Mouse (Mus musculus) heart, adult 18-20 months (tissue): Measurements from ENCODE around the gene Rasd2. TPM values are rescaled to one million over a fixed set of nuclear protein-coding genes. Genes with fewer than 3 reads are reported as not detected.
A peak's percentile ranks its signal among the peaks of the same experiment; 100 is the strongest.

Experiments
- DNase-seq, 2 experiments: peaks; one replicate each; pipeline ENCODE4 v3.0.0; 2021 to 2022; ENCODE audit warnings: mixed read lengths in 1 of 2
- total RNA-seq, 2 experiments: library from RNA; stranded (reverse); gene quantifications; 2 replicates each; pipeline ENCODE4 v1.2.3; 2021

Gene Rasd2
- total RNA-seq, 2 experiments from 2014 or later, result 5.4 to 6.1 TPM

- peak; percentile 35 to 38 for DNase-seq
Observed at GRCm38 (mm10) chr8:75219877-75220738, 6.4 kb downstream of the Rasd2 start.

DNA sequence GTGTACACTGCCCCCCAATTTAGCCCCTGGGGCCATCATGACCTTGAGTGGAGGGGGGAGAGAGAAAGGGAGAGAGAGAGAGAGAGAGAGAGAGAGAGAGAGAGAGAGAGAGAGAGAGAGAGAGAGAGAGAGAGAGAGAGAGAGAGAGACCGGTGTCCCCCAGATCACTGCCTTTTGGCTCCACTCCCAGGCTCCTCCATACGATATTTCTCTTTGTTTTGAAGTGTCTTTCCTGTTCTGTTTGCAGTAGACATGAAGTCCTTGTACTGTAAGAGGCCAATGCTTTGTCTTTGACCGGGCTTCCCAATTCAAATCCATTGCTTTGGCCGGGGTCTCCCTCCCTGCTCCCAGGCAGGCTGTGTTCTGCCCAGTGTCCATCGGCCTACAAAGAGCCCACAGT lies 8.9 kb downstream of the Rasd2 start:
- DNase-seq, result no peak

- DNase-seq, result no peak
Observed at GRCm38 (mm10) chr8:75226773-75227172, 13.0 kb downstream of the Rasd2 start.

DNA sequence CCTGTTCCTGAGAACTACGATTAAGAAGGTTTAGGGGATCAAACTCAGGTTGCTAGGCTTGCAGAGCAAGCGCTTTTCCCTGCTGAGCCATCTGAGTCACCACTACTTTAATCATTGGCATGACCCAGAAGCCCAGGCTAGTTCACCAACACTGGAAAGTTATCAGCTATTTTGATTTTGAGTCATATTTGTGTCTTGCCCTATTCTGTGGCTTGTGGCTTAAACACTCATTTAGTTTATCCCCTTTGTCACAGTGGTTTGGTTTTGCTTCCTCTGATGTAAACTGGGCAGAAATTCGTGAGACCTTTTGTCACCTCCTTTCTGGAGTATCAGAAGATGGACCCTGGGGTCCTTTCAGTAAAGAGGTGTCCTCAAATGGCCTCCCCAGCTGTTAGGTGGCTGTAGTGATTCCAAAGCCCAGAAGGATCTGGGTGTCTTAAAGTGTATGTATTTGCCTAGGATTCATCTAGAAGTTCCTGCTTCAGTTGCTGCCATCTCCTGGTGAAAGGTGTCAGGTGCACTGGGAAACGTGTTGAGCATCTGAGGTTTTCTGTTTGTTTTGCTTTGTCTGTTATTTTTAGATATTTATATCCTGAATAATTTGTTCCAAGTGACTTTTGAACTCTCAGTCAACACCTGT lies 20.3 kb downstream of the Rasd2 start:
- peak in 1 of 2 experiments; percentile 46 for DNase-seq

DNA sequence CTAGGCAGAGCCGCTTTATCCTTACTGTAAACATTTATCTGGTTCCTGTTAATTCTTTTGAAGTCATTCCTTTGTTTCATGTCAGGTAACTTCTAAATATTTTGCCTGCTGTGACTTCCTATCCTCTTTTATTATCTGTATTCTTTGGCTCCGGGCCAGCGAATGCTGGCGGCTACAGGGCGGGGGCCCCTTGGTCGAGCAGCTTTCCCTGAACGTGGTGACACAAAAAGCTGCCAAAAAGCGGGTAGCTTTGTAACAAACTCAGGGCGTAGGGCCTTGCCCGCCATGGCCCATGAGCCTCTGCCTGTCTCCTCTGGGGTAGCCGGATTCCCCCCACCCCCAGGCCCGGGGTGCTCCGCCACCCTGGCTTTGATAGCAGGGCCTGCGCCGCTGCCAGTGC lies 33.6 kb downstream of the Rasd2 start:
- DNase-seq, result peak in 1 of 2 experiments; percentile 13

- no peak for DNase-seq
Observed at GRCm38 (mm10) chr8:75249186-75249585, 35.4 kb downstream of the Rasd2 start.

DNA sequence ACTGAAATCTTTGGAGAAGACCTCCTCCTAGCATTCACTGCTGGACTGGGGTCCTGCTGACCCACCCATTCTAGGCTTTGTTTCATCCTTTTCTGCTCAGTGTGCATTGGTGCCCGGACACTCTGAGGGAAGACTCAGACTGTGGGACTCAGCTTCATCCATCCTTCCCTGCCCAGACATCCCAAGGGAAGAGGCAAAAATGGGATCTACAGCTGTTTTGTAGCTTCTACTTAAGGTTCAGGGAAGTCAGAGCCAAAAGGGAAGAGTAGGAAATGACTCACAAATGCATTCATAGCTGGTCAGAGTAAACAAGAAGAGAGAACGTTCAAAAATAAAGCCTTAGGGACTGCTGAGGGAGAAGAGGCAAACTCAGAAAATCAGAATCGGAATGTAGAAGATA lies 40.3 kb downstream of the Rasd2 start:
- peak; percentile 47 to 80 for DNase-seq

DNA sequence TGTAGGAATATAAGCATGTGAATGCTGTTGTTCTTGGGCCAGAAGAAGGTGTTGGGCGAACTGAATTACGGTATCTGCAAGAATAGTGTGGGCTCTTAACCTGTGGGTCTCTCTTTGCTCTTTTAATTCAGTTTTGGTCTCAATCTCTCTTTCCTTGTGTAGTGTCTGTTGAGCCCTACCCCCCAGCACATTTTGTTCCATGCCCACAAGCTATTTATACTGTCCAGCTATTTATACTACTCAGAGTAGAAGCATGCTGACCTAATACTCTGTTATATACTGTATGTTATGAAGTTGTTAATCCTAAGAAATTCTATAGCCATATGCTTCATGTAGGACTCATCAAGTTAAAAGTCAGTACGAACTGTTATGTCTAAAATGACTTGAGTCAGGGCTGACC lies 41.9 kb downstream of the Rasd2 start:
- DNase-seq, result peak; percentile 47 to 48

DNA sequence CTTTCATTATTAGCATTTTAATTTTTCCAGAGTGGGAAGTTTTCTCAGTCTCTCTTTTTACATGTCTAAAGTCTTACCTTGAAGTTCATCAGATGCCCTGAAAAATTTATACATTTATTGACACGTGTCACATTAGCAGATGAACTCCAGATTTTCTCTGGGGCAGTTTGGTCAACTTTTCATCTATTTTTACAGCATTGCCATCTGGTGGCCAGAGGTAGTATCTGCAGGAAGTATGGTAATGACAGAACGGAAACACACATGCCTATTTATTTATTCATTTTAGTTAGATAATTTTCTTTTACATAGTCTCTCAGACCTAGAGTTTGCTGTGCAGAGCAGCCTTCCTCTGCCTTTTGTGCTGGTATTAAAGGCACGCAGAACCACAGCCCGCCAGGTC lies 58.4 kb downstream of the Rasd2 start:
- DNase-seq, result peak; percentile 22 to 65

Other genes starting within 250 kb of the Rasd2 start
- gene Hmgxb4, start 220.6 kb upstream of the Rasd2 start, total RNA-seq, result 10 to 100 TPM; 10.1 to 10.6 TPM
- gene Tom1, start 180.2 kb upstream of the Rasd2 start, total RNA-seq, result 10 to 100 TPM; 57.9 to 63.7 TPM
- 10 to 100 TPM; 10.3 to 17.5 TPM for gene Hmox1, start 120.3 kb upstream of the Rasd2 start, total RNA-seq
- 1 to 10 TPM; 3.3 to 5.1 TPM for gene Mcm5, start 104.4 kb upstream of the Rasd2 start, total RNA-seq
- not detected for gene Gm10358, start 192.6 kb downstream of the Rasd2 start, total RNA-seq
- gene Iqcm, start 234.8 kb downstream of the Rasd2 start, total RNA-seq, result not detected